Mouse (Mus musculus) hindbrain, embryonic 16.5 days (tissue): Measurements from ENCODE around the gene Gstm5. TPM values are rescaled to one million over a fixed set of nuclear protein-coding genes. Genes with fewer than 3 reads are reported as not detected.

ENCODE experiments used
- ATAC-seq: fragments of 200-750 bp; cut with Nextera tagmentation; 2 replicates; pipeline ENCODE4 v1.8.0; 2017; ENCODE audit warnings: moderate TSS enrichment, moderate library complexity
- H3K27ac ChIP-seq: fragments of 300-500 bp; sonication (generic); 2 replicates; pipeline ENCODE4 v1.5.1; 2014; ENCODE audit warnings: low read depth, mild to moderate bottlenecking, control low read depth, low read length, moderate library complexity
- H3K27me3 ChIP-seq: fragments of 300-500 bp; sonication (generic); replicated peaks from 2 replicates; pipeline ENCODE4 v1.6.1; 2014; ENCODE audit warnings: low read length; ENCODE audit not compliant: control insufficient read depth, insufficient read depth
- H3K36me3 ChIP-seq: fragments of 300-500 bp; sonication (generic); 2 replicates; pipeline ENCODE4 v1.6.1; 2014; ENCODE audit warnings: mild to moderate bottlenecking, low read length, moderate library complexity, mixed read lengths; ENCODE audit not compliant: control insufficient read depth, insufficient read depth
- H3K4me1 ChIP-seq: fragments of 300-500 bp; sonication (generic); 2 replicates; pipeline ENCODE4 v1.6.1; 2014; ENCODE audit warnings: low read depth, low read length; ENCODE audit not compliant: control insufficient read depth, insufficient read depth
- H3K4me2 ChIP-seq: fragments of 300-500 bp; sonication (generic); 2 replicates; pipeline ENCODE4 v1.6.1; 2014; ENCODE audit warnings: mild to moderate bottlenecking, low read length, control low read depth, moderate library complexity
- H3K4me3 ChIP-seq: fragments of 300-500 bp; sonication (generic); 2 replicates; pipeline ENCODE4 v1.5.1; 2014; ENCODE audit warnings: mild to moderate bottlenecking, low read length, control low read depth, moderate library complexity
- H3K9ac ChIP-seq: fragments of 300-500 bp; sonication (generic); 2 replicates; pipeline ENCODE4 v1.6.1; 2014; ENCODE audit warnings: low read depth, mild to moderate bottlenecking, control low read depth, low read length, moderate library complexity
- H3K9me3 ChIP-seq: fragments of 300-500 bp; sonication (generic); 2 replicates; pipeline ENCODE4 v1.6.1; 2014; ENCODE audit warnings: mild to moderate bottlenecking, low read length, moderate library complexity; ENCODE audit not compliant: control insufficient read depth
- WGBS: fragments of 180-500 bp; shearing (Covaris S2); extraction: QIAGEN DNeasy Blood & Tissue Kit; methylation state at CpG from one replicate; pipeline ENCODE4 v1.1.7; 2014; 5-methylcytosine and 5-hydroxymethylcytosine counted together
- polyA plus RNA-seq: library from polyadenylated mRNA; unstranded; fragments of >200 nt; fragmentation: Nextera tagmentation; extraction: Ambion mirVana; gene quantifications from 2 replicates; pipeline ENCODE4 v1.2.1, GENCODE M21; 2015

Gstm5 gene
- polyA plus RNA-seq, 1 experiment from 2014 or later = 292 TPM

GRCm38 (mm10) chr3:107939403-107939802, 43.8 kb downstream of the Gstm5 start:
- Histone ChIP-seq H3K27me3 (no peaks in the 10 kb centered on the region), H3K4me1 (peaks cover 6% of the 10 kb centered on the region; the same call in 1 of the 2 replicates), H3K9ac (no peak overlapping the region), H3K27ac (no peak overlapping the region), H3K36me3 (no peaks in the 10 kb centered on the region), H3K4me3 (no peak overlapping the region), H3K4me2 (no peak overlapping the region), H3K9me3 (no peaks in the 10 kb centered on the region)
- 0 out of 2 replicates have a peak, but pooled peaks have one; percentile 9 for ATAC-seq
- 47% methylated on average over 3 of the region's 3 CpGs for WGBS

DNA sequence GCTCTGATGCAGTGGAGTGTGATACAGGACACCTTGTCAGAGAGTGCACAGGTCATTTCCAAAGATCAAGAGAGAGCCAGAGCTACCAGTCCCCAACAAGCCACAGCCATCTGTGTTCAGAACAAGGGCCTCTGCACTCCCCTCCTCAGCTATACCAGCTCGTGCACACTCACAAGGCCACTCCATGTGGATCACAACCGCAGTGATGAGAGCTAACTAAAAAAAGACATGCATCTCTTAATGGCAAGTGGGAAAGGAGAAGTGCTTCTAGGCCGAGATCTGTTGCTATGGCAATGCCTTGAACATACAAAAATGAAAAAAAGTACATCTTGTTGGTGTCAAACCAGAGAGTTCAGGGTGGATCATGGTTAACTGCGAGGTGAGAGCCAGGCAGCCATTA, 44.2 kb downstream of the Gstm5 start:
- H3K36me3 ChIP-seq = no peaks in the 10 kb centered on the region
- no peak overlapping the region for H3K4me2 ChIP-seq
- H3K27me3 ChIP-seq = no peaks in the 10 kb centered on the region
- H3K4me1 ChIP-seq = peaks cover 6% of the 10 kb centered on the region; the same call in 1 of the 2 replicates
- no peak overlapping the region for H3K9ac ChIP-seq
- WGBS = 43% methylated on average over 4 of the region's 4 CpGs
- H3K9me3 ChIP-seq = no peaks in the 10 kb centered on the region
- H3K4me3 ChIP-seq = no peak overlapping the region
- no peak overlapping the region for H3K27ac ChIP-seq
- ATAC-seq = peak; percentile 28; the same call in 1 of the 2 replicates

GRCm38 (mm10) chr3:107940524-107940923, 44.9 kb downstream of the Gstm5 start:
- 67% methylated on average over 7 of the region's 7 CpGs for WGBS
- peaks cover 6% of the 10 kb centered on the region; the same call in 1 of the 2 replicates for H3K4me1 ChIP-seq

DNA sequence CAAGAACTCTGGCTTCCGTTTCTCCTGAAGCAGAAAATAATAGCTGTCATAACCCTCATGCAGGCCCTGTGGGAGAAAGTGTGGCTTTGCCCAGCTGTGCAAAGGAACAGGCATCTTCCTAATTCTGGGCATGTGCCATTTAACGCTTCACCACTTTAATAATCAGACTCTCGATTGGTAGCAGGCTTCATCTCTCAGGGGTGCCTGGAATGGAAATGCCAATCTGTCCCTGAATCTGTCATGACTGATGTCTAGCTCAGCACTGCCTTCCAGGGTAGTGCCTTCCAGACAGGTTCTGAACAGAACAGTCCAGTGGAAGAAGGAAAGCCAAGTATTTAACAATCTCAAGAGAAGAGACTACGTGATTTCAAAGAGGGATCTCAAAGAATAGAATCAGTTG, 45.6 kb downstream of the Gstm5 start:
- no peaks in the 10 kb centered on the region for H3K36me3 ChIP-seq
- no peak overlapping the region for H3K9ac ChIP-seq
- ATAC-seq = no peak
- H3K4me2 ChIP-seq = no peak overlapping the region
- H3K4me1 ChIP-seq = peaks cover 6% of the 10 kb centered on the region; the same call in 1 of the 2 replicates
- no peaks in the 10 kb centered on the region for H3K9me3 ChIP-seq
- H3K27ac ChIP-seq = no peak overlapping the region
- no peak overlapping the region for H3K4me3 ChIP-seq
- H3K27me3 ChIP-seq = no peaks in the 10 kb centered on the region
- 51% methylated on average over 4 of the region's 4 CpGs for WGBS

More at GRCm38 (mm10) chr3:107940524-107940923, 44.9 kb downstream of the Gstm5 start:
- Histone ChIP-seq H3K27ac (no peak overlapping the region), H3K27me3 (no peaks in the 10 kb centered on the region), H3K4me3 (no peak overlapping the region), H3K9me3 (no peaks in the 10 kb centered on the region), H3K9ac (no peak overlapping the region), H3K4me2 (no peak overlapping the region), H3K36me3 (no peaks in the 10 kb centered on the region)
- ATAC-seq = no peak

- H3K36me3 ChIP-seq = no peaks in the 10 kb centered on the region
- peaks cover 6% of the 10 kb centered on the region; the same call in 1 of the 2 replicates for H3K4me1 ChIP-seq
- WGBS = 21% methylated on average over 20 of the region's 20 CpGs
- H3K27ac ChIP-seq = no peak within 1 kb of the TSS
- H3K4me3 ChIP-seq = peak within 1 kb of the TSS; percentile 28
- no peaks in the 10 kb centered on the region for H3K9me3 ChIP-seq
- peak within 1 kb of the TSS; percentile 55 for H3K4me2 ChIP-seq
- no peak within 1 kb of the TSS for H3K9ac ChIP-seq
- no peaks in the 10 kb centered on the region for H3K27me3 ChIP-seq
- ATAC-seq = peak; percentile 86
Measured at GRCm38 (mm10) chr3:107943239-107943990, 47.8 kb downstream of the Gstm5 start, which contains the start of gene Gstm6. Gene Gstm6 (minus strand): TSS chr3:107943749.

- H3K4me1 ChIP-seq = peaks cover 4% of the 10 kb centered on the region; the same call in 1 of the 2 replicates
- 69% methylated on average over 4 of the region's 4 CpGs for WGBS
- H3K9me3 ChIP-seq = no peaks in the 10 kb centered on the region
Measured at GRCm38 (mm10) chr3:107945729-107946128, 50.1 kb downstream of the Gstm5 start.

More at GRCm38 (mm10) chr3:107945729-107946128, 50.1 kb downstream of the Gstm5 start:
- Histone ChIP-seq H3K4me2 (no peak overlapping the region), H3K36me3 (no peaks in the 10 kb centered on the region), H3K27ac (no peak overlapping the region), H3K9ac (no peak overlapping the region), H3K27me3 (no peaks in the 10 kb centered on the region), H3K4me3 (no peak overlapping the region)
- no peak for ATAC-seq

Other genes starting within 250 kb of the Gstm5 start
- gene Ahcyl1, start 199.3 kb upstream of the Gstm5 start, polyA plus RNA-seq = 116 and 117 TPM in 2 replicates
- gene Csf1, start 135.4 kb upstream of the Gstm5 start, polyA plus RNA-seq = 8.0 and 9.8 TPM in 2 replicates
- gene Eps8l3, start 18.6 kb upstream of the Gstm5 start, polyA plus RNA-seq = not detected in 2 replicates
- 41.8 and 43.2 TPM in 2 replicates for gene Gstm7, start 36.0 kb downstream of the Gstm5 start, polyA plus RNA-seq
- gene Gstm6, start 47.9 kb downstream of the Gstm5 start, polyA plus RNA-seq = 10.5 and 10.6 TPM in 2 replicates
- gene Gstm3, start 73.5 kb downstream of the Gstm5 start, polyA plus RNA-seq = not detected in 2 replicates
- gene Gstm2, start 90.6 kb downstream of the Gstm5 start, polyA plus RNA-seq = 11.1 and 11.8 TPM in 2 replicates
- 169 and 263 TPM in 2 replicates for gene Gstm1, start 122.2 kb downstream of the Gstm5 start, polyA plus RNA-seq
- 20.1 and 22.9 TPM in 2 replicates for gene Gstm4, start 149.1 kb downstream of the Gstm5 start, polyA plus RNA-seq
- gene Ampd2, start 190.8 kb downstream of the Gstm5 start, polyA plus RNA-seq = 63.6 and 68.0 TPM in 2 replicates
- gene Gnat2, start 197.0 kb downstream of the Gstm5 start, polyA plus RNA-seq = 0.22 and 0.28 TPM in 2 replicates